Mouse (Mus musculus): Measurements from ENCODE around the gene Polr2f. TPM values are rescaled to one million over a fixed set of nuclear protein-coding genes. Genes with fewer than 3 reads are reported as not detected.

Gene Polr2f
- total RNA-seq (2012; rRNA removed) (362 and 423 TPM in 2 replicates), polyA plus RNA-seq (2012; ENCODE audit: insufficient read depth in 1 of 2, insufficient read length in 2 of 2, low read depth in 1 of 2, low replicate concordance in 2 of 2, missing spikeins in 1 of 2) (100 to 1,000 TPM in 1 of 2 experiments, not detected in 1; 510 TPM)

DNA sequence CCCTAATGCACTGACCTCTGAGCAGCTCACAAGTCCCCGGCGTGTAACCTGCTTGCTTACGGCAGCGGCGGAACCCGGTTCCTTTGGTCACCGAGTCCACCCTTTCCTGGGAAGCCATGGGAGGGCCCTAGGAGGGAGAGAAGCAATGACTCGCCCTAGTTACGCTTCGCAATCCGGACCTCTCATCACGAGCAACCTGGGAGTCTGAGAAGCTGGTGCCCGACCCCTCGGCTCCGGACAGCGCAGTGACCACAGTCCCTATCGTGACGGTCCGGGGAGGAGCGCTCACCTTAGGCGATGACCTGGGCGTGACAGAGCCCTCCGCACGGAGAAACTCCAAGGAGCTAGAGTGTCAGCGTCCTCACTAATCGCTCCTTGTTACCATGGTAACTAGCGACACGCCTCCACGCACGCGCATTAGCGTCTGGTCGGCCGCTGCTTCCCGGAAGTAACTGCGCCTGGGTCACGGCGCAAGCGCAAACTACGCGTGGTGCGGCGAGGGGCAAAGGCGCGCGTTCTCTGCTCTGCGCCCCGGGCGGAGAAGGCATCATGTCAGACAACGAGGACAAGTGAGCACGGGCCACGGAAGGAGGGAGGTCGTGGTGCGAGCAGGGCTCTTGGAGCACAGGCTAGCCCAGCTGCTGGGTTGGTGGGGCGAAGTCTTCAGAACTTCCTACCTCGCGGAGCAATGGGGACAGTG lies at the start of gene Polr2f, which contains the start of gene 1700088E04Rik:
Gene Polr2f (plus strand): TSS at position 144 of the 700 bp plus-strand sequence.
Gene 1700088E04Rik (minus strand): TSS at position 388 of the 700 bp plus-strand sequence.
- Histone ChIP-seq H3K36me3 (ENCODE audit: control insufficient read depth in 1 of 2, insufficient read depth in 2 of 2, low read length in 2 of 2) (peaks cover 3 to 6% of the 10 kb centered on the region in 2 experiments; a peak in 3 of 4 replicates), H3K9me3 (replicated peaks; ENCODE audit: insufficient read depth, low read length) (no peaks in the 10 kb centered on the region), H3K27me3 (ENCODE audit: control insufficient read depth in 1 of 2, insufficient read depth in 2 of 2, low read length in 2 of 2) (no peaks in the 10 kb centered on the region), H3K9ac (ENCODE audit: control insufficient read depth, low read depth, low read length, poor library complexity, severe bottlenecking) (peak within 1 kb of the TSS; percentile 85), H3K4me1 (ENCODE audit: control insufficient read depth in 1 of 2, insufficient read depth in 2 of 2, low read length in 2 of 2) (peaks cover 3 to 9% of the 10 kb centered on the region in 2 experiments; a peak in 2 of 4 replicates), H3K4me3 (ENCODE audit: control insufficient read depth in 1 of 2, insufficient read depth in 1 of 2, low read depth in 2 of 2, low read length in 2 of 2) (peak within 1 kb of the TSS; percentile 84 to 88), H3K27ac (ENCODE audit: control insufficient read depth, low read depth, low read length) (peak within 1 kb of the TSS; percentile 45), H3K79me2 (ENCODE audit: control insufficient read depth, insufficient read depth, low read length, poor library complexity) (peaks cover 23% of the 10 kb centered on the region)
- peak; percentile 96 for DNase-seq (ENCODE audit: low read depth, low spot score)
- TF ChIP-seq POLR2A (IDR thresholded peaks at IDR 0.05; ENCODE audit: control insufficient read depth in 1 of 2, insufficient read depth in 1 of 2, low read depth in 1 of 2, low read length in 2 of 2, poor library complexity in 1 of 2) (peak; percentile 85 to 97), MAZ (IDR thresholded peaks at IDR 0.05; ENCODE audit: low read depth, low read length) (peak; percentile 43; the same call in 1 of the 2 replicates), MYC (IDR thresholded peaks at IDR 0.05; ENCODE audit: low read depth, low read length) (peak; percentile 77), EP300 (IDR thresholded peaks at IDR 0.05; ENCODE audit: low read depth in 1 of 2, low read length in 2 of 2) (no peak), NELFE (IDR thresholded peaks at IDR 0.05; ENCODE audit: low read depth, low read length) (peak; percentile 97), TBP (IDR thresholded peaks at IDR 0.05; ENCODE audit: low read depth, low read length) (0 out of 2 replicates have a peak, but pooled peaks have one; percentile 12), NRF1 (IDR thresholded peaks at IDR 0.05; ENCODE audit: insufficient read depth, low read depth, low read length, poor library complexity, severe bottlenecking) (peak; percentile 95), SIN3A (IDR thresholded peaks at IDR 0.05; ENCODE audit: low read length) (peak; percentile 97), MXI1 (IDR thresholded peaks at IDR 0.05; ENCODE audit: low read depth, low read length) (peak; percentile 95), E2F4 (IDR thresholded peaks at IDR 0.05; ENCODE audit: borderline replicate concordance, low read depth, low read length) (no peak), RCOR1 (IDR thresholded peaks at IDR 0.05; ENCODE audit: low read depth, low read length) (no peak), HCFC1 (IDR thresholded peaks at IDR 0.05; ENCODE audit: low read depth, low read length) (peak; percentile 87), MYB (IDR thresholded peaks at IDR 0.05; ENCODE audit: low read depth, low read length) (no peak), POLR2AphosphoS2 (IDR thresholded peaks at IDR 0.05; ENCODE audit: low read length) (peak; percentile 93), GATA1 (IDR thresholded peaks at IDR 0.05; ENCODE audit: low read depth, low read length) (0 out of 2 replicates have a peak, but pooled peaks have one; percentile 33), MAX (IDR thresholded peaks at IDR 0.05; ENCODE audit: low read length) (peak; percentile 83), ZMIZ1 (IDR thresholded peaks at IDR 0.05; ENCODE audit: low read depth, low read length) (0 out of 2 replicates have a peak, but pooled peaks have one; percentile 74), ELF1 (IDR thresholded peaks at IDR 0.05; ENCODE audit: low read depth, low read length) (peak; percentile 98)

DNA sequence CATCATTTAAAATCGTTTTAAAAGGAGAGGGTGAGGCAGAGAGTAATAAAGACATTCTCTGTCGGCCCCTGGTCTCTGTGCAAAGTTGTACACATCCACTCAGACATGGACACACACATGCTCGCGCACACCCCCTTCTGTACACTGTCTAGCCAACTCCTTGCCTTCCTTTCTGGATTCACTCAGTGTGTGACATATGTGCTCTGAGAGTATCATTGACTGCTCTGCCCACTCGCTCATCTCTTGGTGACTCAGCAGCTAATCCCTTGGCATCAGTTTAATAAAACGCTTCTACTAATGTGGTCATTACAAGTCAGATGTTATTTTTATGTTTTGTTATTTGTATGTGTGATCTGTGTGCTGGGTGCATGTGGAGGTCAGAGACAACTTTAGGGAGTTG lies 48.5 kb upstream of the Polr2f start:
- H3K79me2 ChIP-seq (ENCODE audit: control insufficient read depth, insufficient read depth, low read length, poor library complexity) = peaks cover 2% of the 10 kb centered on the region; the same call in 1 of the 2 replicates
- no peaks in the 10 kb centered on the region for H3K27me3 ChIP-seq (ENCODE audit: control insufficient read depth in 1 of 2, insufficient read depth in 2 of 2, low read length in 2 of 2)
- H3K9me3 ChIP-seq (replicated peaks; ENCODE audit: insufficient read depth, low read length) = no peaks in the 10 kb centered on the region
- H3K9ac ChIP-seq (ENCODE audit: control insufficient read depth, low read depth, low read length, poor library complexity, severe bottlenecking) = no peak overlapping the region
- TF ChIP-seq NRF1 (IDR thresholded peaks at IDR 0.05; ENCODE audit: insufficient read depth, low read depth, low read length, poor library complexity, severe bottlenecking) (no peak), TBP (IDR thresholded peaks at IDR 0.05; ENCODE audit: low read depth, low read length) (no peak), USF1 (IDR thresholded peaks at IDR 0.05; ENCODE audit: low read depth, low read length) (no peak)
- H3K27ac ChIP-seq (ENCODE audit: control insufficient read depth, low read depth, low read length) = no peak overlapping the region
- no peak overlapping the region for H3K4me3 ChIP-seq (ENCODE audit: control insufficient read depth in 1 of 2, insufficient read depth in 1 of 2, low read depth in 2 of 2, low read length in 2 of 2)
- no peak for DNase-seq (ENCODE audit: low read depth, low spot score)
- H3K36me3 ChIP-seq (ENCODE audit: control insufficient read depth in 1 of 2, insufficient read depth in 2 of 2, low read length in 2 of 2) = peaks cover 2 to 22% of the 10 kb centered on the region in 2 experiments; a peak in 3 of 4 replicates
- no peaks in the 10 kb centered on the region for H3K4me1 ChIP-seq (ENCODE audit: control insufficient read depth in 1 of 2, insufficient read depth in 2 of 2, low read length in 2 of 2)
